Mouse (Mus musculus): ENCODE results near the gene 2210408I21Rik.

DNA sequence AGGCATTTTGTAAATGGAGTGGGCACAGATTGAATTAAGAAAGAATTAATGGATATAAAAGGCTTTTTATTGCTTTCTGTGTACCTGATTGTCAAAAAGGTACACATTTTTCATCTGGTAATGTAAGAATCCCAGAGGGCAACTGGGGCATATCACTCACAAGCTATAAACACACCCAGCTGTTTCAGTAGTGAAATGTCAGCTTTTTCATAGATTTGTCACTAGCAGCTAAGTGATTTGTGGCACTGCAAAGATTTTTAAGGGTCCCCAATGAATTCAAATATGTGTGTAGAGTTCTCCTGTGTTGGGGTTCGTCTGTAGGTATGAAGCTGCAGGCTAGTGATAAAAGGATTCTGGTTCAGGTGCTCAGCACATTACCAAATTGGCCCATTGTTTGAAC, 188.8 kb downstream of the 2210408I21Rik start:
- TF ChIP-seq CTCF (IDR thresholded peaks at IDR 0.05; ENCODE audit: low read depth), result no peak
- TF ChIP-seq EP300 (IDR thresholded peaks at IDR 0.05; ENCODE audit: low read depth), result no peak
